Mouse (Mus musculus) A20 (cell line): ENCODE results near the gene Mettl1.
A peak's percentile ranks its signal among the peaks of the same experiment; 100 is the strongest.
"Not testable (repeated sequence)": the region's sequence is repeated elsewhere in the genome, so short reads cannot be mapped to it uniquely, and the experiment has no call there.

ENCODE experiments used
- DNase-seq: peaks from one replicate; pipeline ENCODE4 v3.0.0-alpha.2; 2011; ENCODE audit warnings: low read depth, low spot score

The Mettl1 gene

GRCm38 (mm10) chr10:127068360-127069038 lies 27.3 kb downstream of the Mettl1 start:
- DNase-seq, result no peak

- DNase-seq, result peak; percentile 65
These were observed 28.3 kb downstream of the Mettl1 start for GRCm38 (mm10) chr10:127069281-127070189.

- peak; percentile 91 for DNase-seq
These were observed 29.2 kb downstream of the Mettl1 start, which contains the start of gene Tspan31 for GRCm38 (mm10) chr10:127070190-127071121. Gene Tspan31, minus strand, starts transcription at chr10:127070264.

- DNase-seq, result no peak
These were observed 30.0 kb downstream of the Mettl1 start for GRCm38 (mm10) chr10:127071203-127071602.

- not testable (repeated sequence) for DNase-seq
These were observed 31.1 kb downstream of the Mettl1 start for GRCm38 (mm10) chr10:127072270-127072669.

- DNase-seq, result not testable (repeated sequence)
These were observed 31.8 kb downstream of the Mettl1 start for GRCm38 (mm10) chr10:127072969-127073368.

- DNase-seq, result no peak
These were observed 32.8 kb downstream of the Mettl1 start for GRCm38 (mm10) chr10:127073981-127074380.

- peak; percentile 83 for DNase-seq
These were observed 33.9 kb downstream of the Mettl1 start, which contains the start of gene Agap2 for GRCm38 (mm10) chr10:127075080-127075479. Gene Agap2, plus strand, starts transcription at chr10:127075284.

- DNase-seq, result peak; percentile 16
These were observed 34.4 kb downstream of the Mettl1 start for GRCm38 (mm10) chr10:127075651-127076050.

- DNase-seq, result peak; percentile 39
These were observed 34.9 kb downstream of the Mettl1 start for GRCm38 (mm10) chr10:127076082-127076481.

- DNase-seq, result no peak
These were observed 36.3 kb downstream of the Mettl1 start for GRCm38 (mm10) chr10:127077515-127077914.

GRCm38 (mm10) chr10:127078001-127078676 lies 36.9 kb downstream of the Mettl1 start:
- DNase-seq, result no peak

GRCm38 (mm10) chr10:127078677-127079575 lies 37.7 kb downstream of the Mettl1 start:
- DNase-seq, result no peak

GRCm38 (mm10) chr10:127079665-127080391 lies 38.6 kb downstream of the Mettl1 start:
- DNase-seq, result no peak

GRCm38 (mm10) chr10:127080901-127081780 lies 39.9 kb downstream of the Mettl1 start:
- no peak for DNase-seq

GRCm38 (mm10) chr10:127081996-127082620 lies 40.9 kb downstream of the Mettl1 start:
- no peak for DNase-seq

- no peak for DNase-seq
These were observed 42.2 kb downstream of the Mettl1 start for GRCm38 (mm10) chr10:127083292-127083914.
